ENCODE assay signal across 12 mouse cellular contexts in genomic region chr12:82478256-82478655, GRCm38 (mm10).
DNase-seq lines count a peak whose midpoint lies in the region; ATAC-seq and TF ChIP-seq lines count a peak whose summit lies in the region.
"Had no signal": no experiment of that assay in that cellular context is flagged by ENCODE, and none has a peak within 500 bp of the region (broad histone marks: within the 10 kb centered on the region; RNA-seq: fewer than 3 reads in every experiment).

No protein-coding gene starts in this region.

- H3K4me1 ChIP-seq in heart, embryonic 11.5 days (ENCODE audit: control insufficient read depth, insufficient read depth, low read length), result peaks cover 26% of the 10 kb centered on the region
- peaks cover 3% of the 10 kb centered on the region; the same call in 1 of the 2 replicates for H3K4me1 ChIP-seq in testis, adult 2 months (ENCODE audit: control insufficient read depth, insufficient read depth, low read length)
- H3K4me1 ChIP-seq in limb, embryonic 10.5 days, result peaks cover 19% of the 10 kb centered on the region

- no peak for TF ChIP-seq POLR2A in testis, adult 2 months (IDR thresholded peaks at IDR 0.05; ENCODE audit: control insufficient read depth, low read depth, low read length)

- peak overlapping the region; percentile 79 for H3K27ac ChIP-seq in heart, embryonic 11.5 days (ENCODE audit: low read depth, low read length)
- H3K27ac ChIP-seq in testis, adult 2 months (ENCODE audit: control insufficient read depth, insufficient read depth, low read depth, low read length), result no peak overlapping the region
- H3K27ac ChIP-seq in limb, embryonic 10.5 days, result 0 out of 2 replicates have a peak overlapping the region, but pooled peaks have one; percentile 44

- H3K9me3 ChIP-seq in heart, embryonic 11.5 days (replicated peaks; ENCODE audit: control insufficient read depth, low read length), result no peaks in the 10 kb centered on the region
- no peaks in the 10 kb centered on the region for H3K9me3 ChIP-seq in limb, embryonic 10.5 days (replicated peaks)

- no peak overlapping the region for H3K4me3 ChIP-seq in heart, embryonic 11.5 days (ENCODE audit: low read depth, low read length)
- H3K4me3 ChIP-seq in testis, adult 2 months (ENCODE audit: control insufficient read depth, low read depth, low read length), result peak overlapping the region; percentile 36
- H3K4me3 ChIP-seq in limb, embryonic 10.5 days, result no peak overlapping the region

- H3K4me2 ChIP-seq in heart, embryonic 11.5 days, result peak overlapping the region; percentile 29; the same call in 1 of the 2 replicates

- 17% methylated on average over 8 of the region's 8 CpGs for WGBS in heart, embryonic 11.5 days (ENCODE audit: insufficient replicate concordance)
- 35% methylated on average over 8 of the region's 8 CpGs for WGBS in limb, embryonic 10.5 days

- no peak for DNase-seq in heart, adult 9 months (ENCODE audit: low spot score in 2 of 2)
- DNase-seq in testis, postnatal 10 days (ENCODE audit: low spot score), result no peak
- no peak for DNase-seq in limb, embryonic 10.5 days (ENCODE audit: low spot score)
- DNase-seq in testis, postnatal 14 days (ENCODE audit: low spot score), result peak; percentile 32
- no peak for DNase-seq in thymus, adult 18-20 months
- no peak for DNase-seq in adrenal gland, adult 18-20 months (ENCODE audit: low spot score in 2 of 2)
- DNase-seq: B cell, adult 2 months; kidney, adult 8-10 months; lung, postnatal 4 days; thymus, postnatal 25 days had no signal

- H3K36me3 ChIP-seq in heart, embryonic 11.5 days (ENCODE audit: control insufficient read depth, insufficient read depth, low read length), result no peaks in the 10 kb centered on the region
- no peaks in the 10 kb centered on the region for H3K36me3 ChIP-seq in testis, adult 2 months (ENCODE audit: control insufficient read depth, insufficient read depth, low read length)
- H3K36me3 ChIP-seq in limb, embryonic 10.5 days, result no peaks in the 10 kb centered on the region

- ATAC-seq in heart, embryonic 11.5 days (replicated peaks; ENCODE audit: insufficient number of reproducible peaks, low FRiP score, low TSS enrichment), result no peak; the same call in 1 of the 2 replicates

- no peak for TF ChIP-seq CTCF in testis, adult 2 months (IDR thresholded peaks at IDR 0.05; ENCODE audit: control insufficient read depth, insufficient read depth, insufficient replicate concordance, low read depth, low read length)

- H3K9ac ChIP-seq in heart, embryonic 11.5 days (ENCODE audit: low read depth, low read length), result no peak overlapping the region

- no peaks in the 10 kb centered on the region for H3K27me3 ChIP-seq in heart, embryonic 11.5 days (ENCODE audit: control insufficient read depth, insufficient read depth, low read length)
- no peaks in the 10 kb centered on the region for H3K27me3 ChIP-seq in testis, adult 2 months (ENCODE audit: control insufficient read depth, insufficient read depth, low read length)
- H3K27me3 ChIP-seq in limb, embryonic 10.5 days (ENCODE audit: low read depth, poor library complexity, severe bottlenecking), result peaks cover 17% of the 10 kb centered on the region; the same call in 1 of the 2 replicates
